Mouse (Mus musculus) heart, adult 2 months (tissue): ENCODE data around the gene Best1. TPM values are rescaled to one million over a fixed set of nuclear protein-coding genes. Genes with fewer than 3 reads are reported as not detected.

ENCODE experiments used
- DNase-seq, 2 experiments: peaks; one replicate each; pipeline ENCODE4 v3.0.0; 2021
- H3K27ac ChIP-seq: fragments of 200-600 bp; 2 replicates; pipeline ENCODE4 v1.8.1; 2022
- H3K27me3 ChIP-seq: fragments of 200-500 bp; 2 replicates; pipeline ENCODE4 v1.6.1; 2012; ENCODE audit warnings: mild to moderate bottlenecking, low read length, inconsistent platforms, mixed read lengths; ENCODE audit not compliant: control insufficient read depth, insufficient read depth
- H3K36me3 ChIP-seq: fragments of 200-500 bp; 2 replicates; pipeline ENCODE4 v1.6.1; 2012; ENCODE audit warnings: low read length, inconsistent platforms; ENCODE audit not compliant: control insufficient read depth, insufficient read depth
- H3K4me1 ChIP-seq: fragments of 200-500 bp; 2 replicates; pipeline ENCODE4 v1.6.1; 2011; ENCODE audit warnings: low read length; ENCODE audit not compliant: control insufficient read depth, insufficient read depth
- H3K4me3 ChIP-seq: fragments of 200-600 bp; 2 replicates; pipeline ENCODE4 v1.8.1; 2022
- H3K79me2 ChIP-seq: fragments of 200-500 bp; replicated peaks from 2 replicates; pipeline ENCODE4 v1.6.1; 2012; ENCODE audit warnings: mild to moderate bottlenecking, inconsistent platforms, low read length, moderate library complexity, mixed read lengths; ENCODE audit not compliant: control insufficient read depth, insufficient read depth
- H3K9ac ChIP-seq: fragments of 200-500 bp; 2 replicates; pipeline ENCODE4 v1.6.1; 2012; ENCODE audit warnings: low read depth, mild to moderate bottlenecking, control low read depth, inconsistent platforms, low read length, mixed read lengths
- CTCF ChIP-seq: fragments of 200-600 bp; IDR thresholded peaks from 2 replicates; pipeline ENCODE4 v1.8.1; 2022; ENCODE audit warnings: antibody characterized with exemption, mild to moderate bottlenecking, moderate library complexity
- EP300 ChIP-seq: fragments of 200-500 bp; IDR thresholded peaks from 2 replicates; pipeline ENCODE4 v1.6.1; 2011; ENCODE audit warnings: low read depth, low read length, control low read depth; ENCODE audit not compliant: insufficient read depth
- POLR2A ChIP-seq: fragments of 200-500 bp; IDR thresholded peaks from 2 replicates; pipeline ENCODE4 v1.6.1; 2011; ENCODE audit warnings: mild to moderate bottlenecking, low read depth, low read length, control low read depth; ENCODE audit not compliant: insufficient read depth
- WGBS: fragments of 180-500 bp; shearing (Covaris S2); methylation state at CpG from one replicate; pipeline ENCODE4 v1.1.7; 2018; 5-methylcytosine and 5-hydroxymethylcytosine counted together
- intact Hi-C: fragments of 180-260 bp; cut with DNase I; formaldehyde crosslinking; loops from one replicate; pipeline ENCODE4 v1.15.1; 2025
- polyA plus RNA-seq: library from polyadenylated mRNA; depleted of rRNA; stranded (reverse); fragments of >200 nt; gene quantifications from 2 replicates; pipeline ENCODE4 v1.2.3, GENCODE M21; 2012
- total RNA-seq, 2 experiments: library from RNA; stranded (reverse); gene quantifications; 2 replicates each; pipeline ENCODE4 v1.2.3; 2021

The Best1 gene
- total and polyA plus RNA-seq, 3 experiments, result 0.10 to 0.45 (median 0.11) TPM

DNA sequence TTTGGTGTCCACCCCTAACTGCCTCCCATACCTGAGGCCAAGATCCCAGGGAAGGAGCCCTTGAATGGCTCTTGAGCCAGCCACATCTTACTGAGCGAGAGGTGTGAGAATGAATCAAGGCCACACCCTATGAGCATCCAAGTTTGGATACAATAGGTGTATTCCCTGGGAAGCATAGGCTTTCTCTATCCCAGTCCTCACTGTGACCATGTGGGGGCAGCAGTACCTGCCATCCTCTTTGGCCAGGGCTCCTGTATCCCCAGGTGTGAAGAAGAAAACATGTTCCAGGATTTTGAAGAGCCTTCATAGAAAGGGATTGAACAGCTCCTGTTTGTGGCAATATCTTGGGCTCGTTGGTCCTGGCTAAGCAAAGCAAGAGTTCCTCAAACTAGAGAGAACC is 38.2 kb upstream of the Best1 start:
- intact Hi-C loops, result loop anchor here (5.0 kb wide), 1 partner anchor 63 kb away; the partner anchor contains the start of gene Fads2
- Histone ChIP-seq H3K79me2 (no peaks in the 10 kb centered on the region), H3K9ac (no peak overlapping the region), H3K4me1 (peaks cover 16% of the 10 kb centered on the region), H3K36me3 (no peaks in the 10 kb centered on the region), H3K4me3 (no peak overlapping the region), H3K27me3 (no peaks in the 10 kb centered on the region), H3K27ac (peak overlapping the region; percentile 52)
- 76% methylated on average over 2 of the region's 2 CpGs for WGBS
- DNase-seq, result no peak
- TF ChIP-seq POLR2A (no peak), EP300 (no peak), CTCF (peak; percentile 61)

GRCm38 (mm10) chr19:10038910-10039309 is 37.5 kb upstream of the Best1 start:
- WGBS, result 10% methylated on average over 3 of the region's 3 CpGs
- intact Hi-C loops, result no loop called here
- DNase-seq, result peak; percentile 62 to 63
- H3K27me3 ChIP-seq, result no peaks in the 10 kb centered on the region
- no peaks in the 10 kb centered on the region for H3K79me2 ChIP-seq
- H3K27ac ChIP-seq, result peak overlapping the region; percentile 71
- H3K4me1 ChIP-seq, result peaks cover 14% of the 10 kb centered on the region
- no peaks in the 10 kb centered on the region for H3K36me3 ChIP-seq
- H3K9ac ChIP-seq, result no peak overlapping the region
- H3K4me3 ChIP-seq, result no peak overlapping the region
- TF ChIP-seq CTCF (no peak), POLR2A (no peak), EP300 (no peak)

DNA sequence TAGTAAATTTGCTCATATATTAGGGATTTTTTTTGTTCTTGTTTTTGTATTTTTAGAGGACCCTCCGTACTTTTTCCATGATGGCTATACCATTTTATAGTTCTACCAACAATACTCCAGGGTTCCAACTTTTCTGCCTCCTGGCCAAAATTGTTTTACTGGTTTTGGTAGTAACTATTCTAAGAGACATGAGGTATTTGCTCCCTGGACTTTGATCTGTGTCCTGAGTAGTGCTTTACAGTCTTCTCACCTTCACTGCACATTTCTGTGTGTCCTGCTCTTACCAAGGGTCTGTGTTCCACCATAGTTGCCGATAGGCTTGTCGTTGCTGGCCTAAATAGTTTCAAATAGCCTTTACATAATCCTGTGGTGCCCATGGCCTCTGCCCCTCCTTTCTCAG is 36.9 kb upstream of the Best1 start:
- Histone ChIP-seq H3K79me2 (no peaks in the 10 kb centered on the region), H3K4me3 (no peak overlapping the region), H3K27ac (peak overlapping the region; percentile 71), H3K36me3 (no peaks in the 10 kb centered on the region), H3K9ac (no peak overlapping the region), H3K27me3 (no peaks in the 10 kb centered on the region), H3K4me1 (peaks cover 11% of the 10 kb centered on the region)
- 66% methylated on average over 3 of the region's 3 CpGs for WGBS
- DNase-seq, result no peak
- intact Hi-C loops, result no loop called here
- no peak for TF ChIP-seq EP300
- no peak for TF ChIP-seq POLR2A
- TF ChIP-seq CTCF, result no peak

- Histone ChIP-seq H3K27me3 (no peaks in the 10 kb centered on the region), H3K27ac (no peak overlapping the region), H3K79me2 (no peaks in the 10 kb centered on the region), H3K36me3 (no peaks in the 10 kb centered on the region), H3K4me3 (no peak overlapping the region), H3K9ac (no peak overlapping the region), H3K4me1 (peaks cover 6% of the 10 kb centered on the region)
- no peak for TF ChIP-seq EP300
- TF ChIP-seq POLR2A, result no peak
- no peak for TF ChIP-seq CTCF
- no peak for DNase-seq
- 41% methylated on average over 2 of the region's 2 CpGs for WGBS
- intact Hi-C loops, result no loop called here
These were observed 36.1 kb upstream of the Best1 start for GRCm38 (mm10) chr19:10037534-10037933.

DNA sequence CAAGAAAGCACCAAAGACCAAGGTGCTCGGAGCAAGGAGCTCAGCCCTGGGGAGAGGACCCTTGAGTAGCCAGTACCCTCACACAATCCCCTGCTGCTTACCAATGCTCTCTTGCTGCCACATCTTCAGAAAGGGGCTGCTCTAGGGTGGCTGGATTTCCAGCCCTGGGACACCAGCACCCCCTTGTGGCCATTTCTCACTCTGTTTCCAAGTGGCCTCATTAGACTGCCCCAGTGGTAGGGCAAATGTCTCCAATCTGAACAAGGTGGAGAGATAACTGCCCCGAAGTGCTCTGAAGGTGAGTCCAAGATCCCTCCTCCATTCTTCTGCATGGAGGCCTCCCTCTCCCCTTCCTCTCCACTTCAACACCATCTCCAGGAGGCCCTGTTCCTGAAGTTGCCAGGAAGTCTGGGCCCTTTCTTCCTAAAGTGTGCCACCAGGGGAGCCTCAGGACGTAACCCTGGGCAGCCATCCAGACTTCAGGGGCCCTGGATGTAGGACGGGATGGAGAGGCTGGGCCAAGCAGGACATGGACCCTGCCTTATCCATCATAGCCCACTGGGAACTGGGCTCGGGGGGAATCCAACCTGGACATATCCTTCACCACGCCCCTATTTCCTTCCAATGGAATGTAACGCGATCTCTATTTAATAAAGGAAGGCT is 33.5 kb upstream of the Best1 start:
- intact Hi-C loops, result loop anchor here (2.0 kb wide), 1 partner anchor 164 kb away; no protein-coding TSS in a partner anchor
- H3K36me3 ChIP-seq, result no peaks in the 10 kb centered on the region
- no peak overlapping the region for H3K9ac ChIP-seq
- DNase-seq, result peak; percentile 77 to 86
- WGBS, result 50% methylated on average over 8 of the region's 8 CpGs
- no peaks in the 10 kb centered on the region; the same call in 1 of the 2 replicates for H3K4me1 ChIP-seq
- H3K79me2 ChIP-seq, result no peaks in the 10 kb centered on the region
- H3K27ac ChIP-seq, result no peak overlapping the region
- H3K4me3 ChIP-seq, result no peak overlapping the region
- 0 out of 2 replicates have a peak, but pooled peaks have one; percentile 58 for TF ChIP-seq EP300
- peak; percentile 97 for TF ChIP-seq CTCF
- no peak for TF ChIP-seq POLR2A
- H3K27me3 ChIP-seq, result no peaks in the 10 kb centered on the region

GRCm38 (mm10) chr19:10034356-10034755 is 32.9 kb upstream of the Best1 start:
- intact Hi-C loops, result loop anchor here (2.0 kb wide), 1 partner anchor 164 kb away; no protein-coding TSS in a partner anchor
- TF ChIP-seq POLR2A (no peak), CTCF (no peak), EP300 (no peak)
- H3K4me3 ChIP-seq, result no peak overlapping the region
- DNase-seq, result no peak
- no peak overlapping the region for H3K9ac ChIP-seq
- no peak overlapping the region for H3K27ac ChIP-seq
- no peaks in the 10 kb centered on the region for H3K79me2 ChIP-seq
- H3K36me3 ChIP-seq, result no peaks in the 10 kb centered on the region
- H3K27me3 ChIP-seq, result no peaks in the 10 kb centered on the region
- WGBS, result 75% methylated on average over 5 of the region's 5 CpGs
- H3K4me1 ChIP-seq, result no peaks in the 10 kb centered on the region; the same call in 1 of the 2 replicates
